Mouse (Mus musculus) cortical plate, adult 2 months (tissue): Measurements from ENCODE around the gene Cmtm6. TPM values are rescaled to one million over a fixed set of nuclear protein-coding genes. Genes with fewer than 3 reads are reported as not detected.
"Not testable (repeated sequence)": the region's sequence is repeated elsewhere in the genome, so short reads cannot be mapped to it uniquely, and the experiment has no call there.

Source experiments
- H3K27ac ChIP-seq: fragments of 200-500 bp; 2 replicates; pipeline ENCODE4 v1.5.1; 2012; ENCODE audit warnings: low read length, control low read depth, inconsistent platforms; ENCODE audit not compliant: insufficient read depth
- H3K4me1 ChIP-seq: fragments of 200-500 bp; 2 replicates; pipeline ENCODE4 v1.6.1; 2011; ENCODE audit warnings: low read length; ENCODE audit not compliant: control insufficient read depth, insufficient read depth
- H3K4me3 ChIP-seq: fragments of 200-500 bp; 2 replicates; pipeline ENCODE4 v1.5.1; 2011; ENCODE audit warnings: mild to moderate bottlenecking, low read length, control low read depth; ENCODE audit not compliant: insufficient read depth
- CTCF ChIP-seq: fragments of 200-500 bp; IDR thresholded peaks from 2 replicates; pipeline ENCODE4 v1.5.1; 2011; ENCODE audit warnings: mild to moderate bottlenecking, control low read depth, low read length; ENCODE audit not compliant: insufficient read depth; ENCODE audit errors: extremely low read depth
- POLR2A ChIP-seq: fragments of 200-500 bp; IDR thresholded peaks from 2 replicates; pipeline ENCODE4 v1.6.1; 2011; ENCODE audit warnings: mild to moderate bottlenecking, low read length, control low read depth; ENCODE audit not compliant: insufficient read depth; ENCODE audit errors: extremely low read depth
- polyA plus RNA-seq: library from polyadenylated mRNA; depleted of rRNA; stranded (reverse); fragments of >200 nt; gene quantifications from 2 replicates; pipeline ENCODE4 v1.2.3, GENCODE M21; 2012; rRNA removed

Cmtm6 gene
- polyA plus RNA-seq: 22.8 and 23.8 TPM in 2 replicates

- Histone ChIP-seq H3K4me1 (peaks cover 2% of the 10 kb centered on the region; the same call in 1 of the 2 replicates), H3K27ac (peak within 1 kb of the TSS; percentile 69; the same call in 1 of the 2 replicates), H3K4me3 (peak within 1 kb of the TSS; percentile 56)
- TF ChIP-seq POLR2A: peak; percentile 75; the same call in 1 of the 2 replicates
- TF ChIP-seq CTCF: no peak
Measured at GRCm38 (mm10) chr9:114731011-114731755, at the start of gene Cmtm6. Gene Cmtm6 (plus strand): TSS chr9:114731116.

GRCm38 (mm10) chr9:114682193-114682592 lies 48.7 kb upstream of the Cmtm6 start:
- TF ChIP-seq POLR2A (no peak), CTCF (no peak)
- H3K27ac ChIP-seq: no peak overlapping the region
- H3K4me3 ChIP-seq: no peak overlapping the region
- no peaks in the 10 kb centered on the region for H3K4me1 ChIP-seq

GRCm38 (mm10) chr9:114686245-114686644 lies 44.7 kb upstream of the Cmtm6 start:
- no peak for TF ChIP-seq CTCF
- no peak for TF ChIP-seq POLR2A
- Histone ChIP-seq H3K4me1 (peaks cover 2% of the 10 kb centered on the region; the same call in 1 of the 2 replicates), H3K4me3 (no peak overlapping the region), H3K27ac (no peak overlapping the region)

GRCm38 (mm10) chr9:114687639-114688038 lies 43.3 kb upstream of the Cmtm6 start:
- Histone ChIP-seq H3K4me3 (peak overlapping the region; percentile 79; the same call in 1 of the 2 replicates), H3K27ac (no peak overlapping the region), H3K4me1 (peaks cover 2% of the 10 kb centered on the region; the same call in 1 of the 2 replicates)
- TF ChIP-seq POLR2A (no peak), CTCF (no peak)

- TF ChIP-seq POLR2A: peak; percentile 97
- TF ChIP-seq CTCF: no peak
- peak within 1 kb of the TSS; percentile 98 for H3K27ac ChIP-seq
- peak within 1 kb of the TSS; percentile 79 for H3K4me3 ChIP-seq
- H3K4me1 ChIP-seq: peaks cover 2% of the 10 kb centered on the region; the same call in 1 of the 2 replicates
Measured at GRCm38 (mm10) chr9:114688252-114688952, 42.5 kb upstream of the Cmtm6 start, which contains the start of gene Dync1li1. Gene Dync1li1 (plus strand): TSS chr9:114688790.

GRCm38 (mm10) chr9:114688953-114689407 lies 41.9 kb upstream of the Cmtm6 start:
- H3K4me3 ChIP-seq: peak overlapping the region; percentile 79
- TF ChIP-seq CTCF: no peak
- no peak for TF ChIP-seq POLR2A
- peak overlapping the region; percentile 98 for H3K27ac ChIP-seq
- peaks cover 2% of the 10 kb centered on the region; the same call in 1 of the 2 replicates for H3K4me1 ChIP-seq

GRCm38 (mm10) chr9:114690119-114690601 lies 40.8 kb upstream of the Cmtm6 start:
- TF ChIP-seq POLR2A: no peak
- TF ChIP-seq CTCF: no peak
- H3K4me3 ChIP-seq: peak overlapping the region; percentile 23
- H3K4me1 ChIP-seq: peaks cover 2% of the 10 kb centered on the region; the same call in 1 of the 2 replicates
- H3K27ac ChIP-seq: no peak overlapping the region

- Histone ChIP-seq H3K4me1 (peaks cover 2% of the 10 kb centered on the region; the same call in 1 of the 2 replicates), H3K4me3 (no peak overlapping the region), H3K27ac (no peak overlapping the region)
- TF ChIP-seq POLR2A (no peak), CTCF (no peak)
Measured at GRCm38 (mm10) chr9:114691112-114691511, 39.8 kb upstream of the Cmtm6 start.

GRCm38 (mm10) chr9:114695662-114696061 lies 35.3 kb upstream of the Cmtm6 start:
- not testable (repeated sequence) for H3K4me3 ChIP-seq, H3K4me1 ChIP-seq, H3K27ac ChIP-seq
